Mouse (Mus musculus): Measurements from ENCODE around the gene Donson. TPM values are rescaled to one million over a fixed set of nuclear protein-coding genes. Genes with fewer than 3 reads are reported as not detected.
"Not testable (repeated sequence)": the region's sequence is repeated elsewhere in the genome, so short reads cannot be mapped to it uniquely, and the experiment has no call there.

Gene Donson
- total RNA-seq, 2 experiments from 2014 or later, result 15.0 to 21.0 TPM

GRCm38 (mm10) chr16:91645995-91646602 is 42.5 kb downstream of the Donson start:
- no peak for DNase-seq (ENCODE audit: low spot score in 2 of 2)

GRCm38 (mm10) chr16:91645420-91645819 is 43.1 kb downstream of the Donson start:
- DNase-seq (ENCODE audit: low spot score in 2 of 2), result not testable (repeated sequence)

- no peak for DNase-seq (ENCODE audit: low spot score in 2 of 2)
Measured at GRCm38 (mm10) chr16:91644901-91645300, 43.7 kb downstream of the Donson start.

- no peak for DNase-seq (ENCODE audit: low spot score in 2 of 2)
Measured at GRCm38 (mm10) chr16:91640171-91640570, 48.4 kb downstream of the Donson start.

- DNase-seq (ENCODE audit: low spot score in 2 of 2), result no peak
Measured at GRCm38 (mm10) chr16:91639636-91640035, 48.9 kb downstream of the Donson start.

GRCm38 (mm10) chr16:91639161-91639560 is 49.4 kb downstream of the Donson start:
- DNase-seq (ENCODE audit: low spot score in 2 of 2), result no peak

- no peak for DNase-seq (ENCODE audit: low spot score in 2 of 2)
Measured at GRCm38 (mm10) chr16:91633641-91634040, 54.9 kb downstream of the Donson start.

GRCm38 (mm10) chr16:91632940-91633339 is 55.6 kb downstream of the Donson start:
- no peak for DNase-seq (ENCODE audit: low spot score in 2 of 2)

GRCm38 (mm10) chr16:91632439-91632838 is 56.1 kb downstream of the Donson start:
- peak in 1 of 2 experiments; percentile 24 for DNase-seq (ENCODE audit: low spot score in 2 of 2)

GRCm38 (mm10) chr16:91630584-91630983 is 58.0 kb downstream of the Donson start:
- DNase-seq (ENCODE audit: low spot score in 2 of 2), result no peak

- no peak for DNase-seq (ENCODE audit: low spot score in 2 of 2)
Measured at GRCm38 (mm10) chr16:91629749-91630148, 58.8 kb downstream of the Donson start.

GRCm38 (mm10) chr16:91628673-91629072 is 59.9 kb downstream of the Donson start:
- DNase-seq (ENCODE audit: low spot score in 2 of 2), result no peak

GRCm38 (mm10) chr16:91627831-91628230 is 60.7 kb downstream of the Donson start:
- no peak for DNase-seq (ENCODE audit: low spot score in 2 of 2)

Other genes starting within 250 kb of the Donson start
- 10 to 100 TPM; 87.7 to 92.9 TPM for gene Ifnar1, start 203.5 kb downstream of the Donson start, total RNA-seq (2021)
- gene Ifngr2, start 141.7 kb downstream of the Donson start, total RNA-seq (2021), result 10 to 100 TPM; 38.5 to 40.9 TPM
- gene Tmem50b, start 91.0 kb downstream of the Donson start, total RNA-seq (2021), result 10 to 100 TPM; 29.2 to 29.8 TPM
- gene Dnajc28, start 69.7 kb downstream of the Donson start, total RNA-seq (2021), result 1 to 10 TPM; 5.6 to 8.7 TPM
- 100 to 1,000 TPM; 117 to 118 TPM for gene Gart, start 41.8 kb downstream of the Donson start, total RNA-seq (2021)
- gene Son, start 41.3 kb downstream of the Donson start, total RNA-seq (2021), result 100 to 1,000 TPM; 265 to 299 TPM
- 10 to 100 TPM; 61.0 to 67.9 TPM for gene Cryzl1, start 40.2 kb upstream of the Donson start, total RNA-seq (2021)
- gene Itsn1, start 40.5 kb upstream of the Donson start, total RNA-seq (2021), result 10 to 100 TPM; 54.5 to 59.7 TPM